Mouse (Mus musculus) neural tube, embryonic 12.5 days (tissue): ENCODE measurements at regions not wholly inside any gene's neighbourhood (a gene's known extent, or its start where the extent isn't known, plus 50 kb on each side); places are given as distances from the start of the nearest gene placed in this dataset.

Source experiments
- ATAC-seq: fragments of 200-750 bp; cut with Nextera tagmentation; 2 replicates; pipeline ENCODE4 v1.8.0; 2017; ENCODE audit warnings: low read depth, mild to moderate bottlenecking, moderate TSS enrichment, moderate library complexity; ENCODE audit not compliant: low FRiP score
- H3K27ac ChIP-seq: fragments of 300-500 bp; sonication (generic); 2 replicates; pipeline ENCODE4 v1.5.1; 2016
- H3K27me3 ChIP-seq: fragments of 300-500 bp; sonication (generic); replicated peaks from 2 replicates; pipeline ENCODE4 v1.6.1; 2016; ENCODE audit warnings: mild to moderate bottlenecking
- H3K36me3 ChIP-seq: fragments of 300-500 bp; sonication (generic); 2 replicates; pipeline ENCODE4 v1.6.1; 2016; ENCODE audit warnings: mild to moderate bottlenecking
- H3K4me1 ChIP-seq: fragments of 300-500 bp; sonication (generic); 2 replicates; pipeline ENCODE4 v1.6.1; 2016
- H3K4me2 ChIP-seq: fragments of 300-500 bp; sonication (generic); replicated peaks from 2 replicates; pipeline ENCODE4 v1.6.1; 2016; ENCODE audit warnings: mild to moderate bottlenecking
- H3K4me3 ChIP-seq: fragments of 300-500 bp; sonication (generic); 2 replicates; pipeline ENCODE4 v1.5.1; 2016
- H3K9ac ChIP-seq: fragments of 300-500 bp; sonication (generic); 2 replicates; pipeline ENCODE4 v1.6.1; 2016; ENCODE audit warnings: mild to moderate bottlenecking
- H3K9me3 ChIP-seq: fragments of 300-500 bp; sonication (generic); 2 replicates; pipeline ENCODE4 v1.6.1; 2016; ENCODE audit warnings: mild to moderate bottlenecking
- WGBS: fragments of 180-500 bp; shearing (Covaris S2); methylation state at CpG from one replicate; pipeline ENCODE4 v1.1.7; 2016; 5-methylcytosine and 5-hydroxymethylcytosine counted together

DNA sequence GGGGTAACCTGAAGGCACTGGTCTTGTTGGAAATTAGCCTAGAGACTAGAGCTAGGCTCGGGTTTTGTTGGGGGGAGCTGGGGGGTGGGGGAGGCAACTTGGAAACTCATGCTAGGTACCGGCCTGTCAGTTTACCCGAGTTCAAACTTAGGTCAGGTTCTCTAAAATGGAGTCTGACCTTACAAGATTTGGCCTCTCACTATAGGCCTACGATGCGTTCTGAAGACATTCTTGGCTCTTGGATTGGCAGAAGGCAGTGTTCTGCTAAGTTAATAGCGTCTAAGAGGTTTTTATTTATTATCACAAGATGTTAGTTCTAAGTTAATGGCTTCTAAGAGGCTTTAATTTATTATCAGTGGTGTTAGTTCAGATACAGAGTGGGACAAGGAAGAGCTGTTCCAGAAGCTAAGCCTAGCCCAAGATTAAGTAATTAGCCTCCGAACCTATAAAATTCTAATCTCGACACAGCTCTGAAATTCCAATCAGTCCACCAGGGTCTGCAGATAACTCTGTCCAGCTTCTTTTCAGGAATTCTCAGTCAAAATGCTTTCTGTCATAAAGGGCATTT, 109.0 kb downstream of the Rpap3 start:
- no peaks in the 10 kb centered on the region for H3K36me3 ChIP-seq
- WGBS: 76% methylated on average over 8 of the region's 8 CpGs
- ATAC-seq: no peak
- H3K27me3 ChIP-seq: no peaks in the 10 kb centered on the region
- H3K9ac ChIP-seq: no peak overlapping the region
- no peaks in the 10 kb centered on the region for H3K9me3 ChIP-seq
- H3K4me3 ChIP-seq: no peak overlapping the region
- H3K4me1 ChIP-seq: peaks cover 19% of the 10 kb centered on the region
- H3K27ac ChIP-seq: no peak overlapping the region
- H3K4me2 ChIP-seq: no peak overlapping the region

DNA sequence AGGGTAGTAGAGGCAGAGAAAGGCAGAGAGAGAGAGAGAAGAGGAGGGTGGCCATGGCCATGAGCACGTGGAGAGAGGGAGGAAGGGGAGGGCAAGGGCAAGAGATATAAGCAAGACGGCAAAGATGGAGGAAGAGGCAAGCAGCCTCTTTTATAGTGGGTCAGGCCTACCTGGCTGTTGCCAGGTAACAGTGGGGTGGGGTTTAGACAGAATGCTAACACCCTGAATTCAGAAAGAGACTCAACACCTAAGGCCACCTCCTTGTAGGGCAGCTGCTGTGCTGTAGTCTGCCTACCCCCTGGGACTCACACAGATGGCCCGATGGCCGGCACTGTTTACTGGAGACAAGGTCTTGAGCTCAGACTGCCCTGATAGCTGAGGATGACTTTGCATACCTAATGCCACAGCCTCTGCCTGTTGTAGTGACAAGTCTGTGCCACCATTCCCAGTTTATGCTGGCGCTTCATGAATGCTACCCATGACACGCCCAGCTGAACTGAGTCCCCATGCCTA, 110.3 kb downstream of the Rpap3 start:
- Histone ChIP-seq H3K27ac (no peak overlapping the region), H3K36me3 (no peaks in the 10 kb centered on the region), H3K27me3 (no peaks in the 10 kb centered on the region), H3K4me3 (no peak overlapping the region), H3K9ac (no peak overlapping the region), H3K9me3 (no peaks in the 10 kb centered on the region), H3K4me1 (peaks cover 19% of the 10 kb centered on the region), H3K4me2 (no peak overlapping the region)
- WGBS: 79% methylated on average over 6 of the region's 6 CpGs
- no peak for ATAC-seq

GRCm38 (mm10) chr15:97593781-97594600, 111.6 kb downstream of the Rpap3 start:
- Histone ChIP-seq H3K36me3 (no peaks in the 10 kb centered on the region), H3K27me3 (no peaks in the 10 kb centered on the region), H3K9ac (no peak overlapping the region), H3K9me3 (no peaks in the 10 kb centered on the region), H3K4me3 (no peak overlapping the region), H3K4me1 (peaks cover 19% of the 10 kb centered on the region), H3K27ac (no peak overlapping the region), H3K4me2 (no peak overlapping the region)
- WGBS: 30% methylated on average over 11 of the region's 11 CpGs
- no peak for ATAC-seq

GRCm38 (mm10) chr15:97592786-97593185, 112.8 kb downstream of the Rpap3 start:
- Histone ChIP-seq H3K27me3 (no peaks in the 10 kb centered on the region), H3K4me2 (no peak overlapping the region), H3K4me1 (peaks cover 19% of the 10 kb centered on the region), H3K4me3 (no peak overlapping the region), H3K36me3 (no peaks in the 10 kb centered on the region), H3K9ac (no peak overlapping the region), H3K27ac (no peak overlapping the region), H3K9me3 (no peaks in the 10 kb centered on the region)
- ATAC-seq: no peak
- WGBS: 87% methylated on average over 11 of the region's 11 CpGs

GRCm38 (mm10) chr15:97591406-97591805, 114.2 kb downstream of the Rpap3 start:
- Histone ChIP-seq H3K4me2 (no peak overlapping the region), H3K9ac (no peak overlapping the region), H3K36me3 (no peaks in the 10 kb centered on the region), H3K27me3 (no peaks in the 10 kb centered on the region), H3K27ac (no peak overlapping the region), H3K4me1 (peaks cover 12% of the 10 kb centered on the region), H3K4me3 (no peak overlapping the region), H3K9me3 (no peaks in the 10 kb centered on the region)
- 84% methylated on average over 4 of the region's 4 CpGs for WGBS
- no peak for ATAC-seq

DNA sequence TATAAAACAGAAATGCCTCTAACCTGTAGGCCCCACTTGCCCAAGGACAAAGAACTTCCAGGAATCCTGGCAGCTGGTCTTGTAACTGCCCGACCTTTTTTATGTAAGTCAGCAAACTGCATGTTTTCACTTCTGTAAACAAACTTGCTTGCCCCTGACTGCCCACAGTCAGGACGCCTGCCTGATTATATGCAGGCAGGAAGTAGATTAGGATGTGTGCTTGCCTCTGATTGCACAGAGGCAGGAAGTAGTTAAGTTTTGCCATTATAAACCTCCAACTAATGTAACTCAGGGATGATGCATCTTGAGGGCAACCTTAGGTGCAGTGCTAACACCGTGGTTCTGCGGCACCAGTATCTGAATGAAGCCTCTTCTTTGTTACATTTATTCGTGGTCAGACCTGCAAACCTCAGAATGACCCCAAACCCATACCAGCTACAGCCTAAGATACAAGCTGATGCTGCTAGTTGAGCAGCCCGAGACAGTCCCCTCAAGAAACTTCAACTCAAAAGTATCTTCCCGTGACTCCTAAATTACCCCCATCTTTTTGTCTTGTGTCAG, 114.8 kb downstream of the Rpap3 start:
- Histone ChIP-seq H3K27ac (no peak overlapping the region), H3K9ac (no peak overlapping the region), H3K27me3 (no peaks in the 10 kb centered on the region), H3K36me3 (no peaks in the 10 kb centered on the region), H3K4me2 (no peak overlapping the region), H3K9me3 (no peaks in the 10 kb centered on the region), H3K4me3 (no peak overlapping the region), H3K4me1 (peaks cover 9% of the 10 kb centered on the region)
- no peak for ATAC-seq
- WGBS: 76% methylated on average over 7 of the region's 7 CpGs

DNA sequence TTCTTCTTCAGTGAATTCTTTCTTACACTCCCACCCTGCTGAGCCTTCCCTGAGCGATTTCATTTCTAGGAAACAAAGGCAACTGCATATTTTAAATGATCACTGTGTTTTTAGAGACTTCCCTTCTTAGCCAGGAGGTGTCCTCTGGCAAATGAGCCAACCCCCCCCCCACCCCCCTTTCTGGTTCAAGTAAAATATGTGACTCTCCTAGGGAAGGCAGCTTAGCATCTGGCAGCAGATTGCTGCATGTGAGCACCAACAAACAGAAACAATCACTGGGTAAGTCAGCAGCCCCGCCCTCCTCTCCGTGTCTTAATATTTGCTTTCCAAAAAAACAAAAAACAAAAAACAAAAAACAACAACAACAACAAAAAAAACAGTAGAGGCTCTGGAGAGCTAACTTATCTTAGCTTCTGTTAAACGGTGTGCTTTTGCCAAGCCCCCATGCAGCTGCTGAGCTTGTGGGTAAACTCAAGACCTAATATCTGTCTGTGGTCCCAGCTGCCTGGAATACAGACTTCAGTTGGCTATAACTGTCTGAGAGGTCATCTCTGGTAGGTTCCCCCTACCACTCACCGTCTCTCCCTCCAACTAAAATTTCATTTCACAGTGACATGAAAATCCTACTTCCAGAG, 117.9 kb downstream of the Rpap3 start:
- no peaks in the 10 kb centered on the region for H3K9me3 ChIP-seq
- no peak for ATAC-seq

GRCm38 (mm10) chr15:97581724-97582154, 123.9 kb downstream of the Rpap3 start:
- 32% methylated on average over 13 of the region's 13 CpGs for WGBS
- Histone ChIP-seq H3K4me3 (no peak overlapping the region), H3K9me3 (no peaks in the 10 kb centered on the region), H3K4me1 (0 out of 2 replicates have a peak, but pooled peaks cover 5% of the 10 kb centered on the region), H3K36me3 (no peaks in the 10 kb centered on the region), H3K27me3 (no peaks in the 10 kb centered on the region), H3K4me2 (no peak overlapping the region), H3K27ac (no peak overlapping the region), H3K9ac (no peak overlapping the region)
- ATAC-seq: peak; percentile 33; the same call in 1 of the 2 replicates

More for the DNA sequence above, 117.9 kb downstream of the Rpap3 start:
- 83% methylated on average over 5 of the region's 5 CpGs for WGBS
- no peak overlapping the region for H3K27ac ChIP-seq
- no peak overlapping the region for H3K9ac ChIP-seq
- no peaks in the 10 kb centered on the region for H3K4me1 ChIP-seq
- H3K27me3 ChIP-seq: no peaks in the 10 kb centered on the region
- H3K4me3 ChIP-seq: no peak overlapping the region
- H3K36me3 ChIP-seq: no peaks in the 10 kb centered on the region
- H3K4me2 ChIP-seq: no peak overlapping the region

- ATAC-seq: no peak
- WGBS: 79% methylated on average over 6 of the region's 6 CpGs
- H3K36me3 ChIP-seq: no peaks in the 10 kb centered on the region
Measured at GRCm38 (mm10) chr15:97580726-97581125, 124.9 kb downstream of the Rpap3 start.

DNA sequence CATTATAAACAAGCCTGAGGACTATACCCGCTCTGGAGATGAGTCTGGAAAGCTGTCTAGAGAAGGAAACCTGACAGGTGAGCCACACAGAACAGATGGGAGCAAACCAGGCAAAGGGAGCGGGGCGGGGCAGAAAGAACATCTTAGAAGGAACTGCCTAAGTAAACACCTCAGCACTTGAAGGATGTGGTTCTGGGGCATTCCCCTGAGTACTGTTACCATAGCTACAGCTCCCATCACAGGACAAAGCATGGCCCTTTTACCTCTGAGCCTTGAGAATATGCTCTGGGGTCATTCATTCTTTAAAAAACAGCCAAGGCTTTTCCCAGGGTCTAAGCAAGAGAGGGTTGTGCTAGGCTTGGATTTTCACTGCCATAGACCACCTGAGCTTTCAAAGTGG, 127.6 kb downstream of the Rpap3 start:
- ATAC-seq: no peak

More at GRCm38 (mm10) chr15:97580726-97581125, 124.9 kb downstream of the Rpap3 start:
- Histone ChIP-seq H3K4me2 (no peak overlapping the region), H3K4me3 (no peak overlapping the region), H3K27me3 (no peaks in the 10 kb centered on the region), H3K4me1 (0 out of 2 replicates have a peak, but pooled peaks cover 5% of the 10 kb centered on the region), H3K9ac (no peak overlapping the region), H3K9me3 (no peaks in the 10 kb centered on the region), H3K27ac (no peak overlapping the region)

GRCm38 (mm10) chr15:97577196-97577595, 128.4 kb downstream of the Rpap3 start:
- WGBS: 83% methylated on average over 8 of the region's 8 CpGs

More for the DNA sequence above, 127.6 kb downstream of the Rpap3 start:
- H3K4me3 ChIP-seq: no peak overlapping the region
- no peaks in the 10 kb centered on the region for H3K27me3 ChIP-seq
- no peak overlapping the region for H3K27ac ChIP-seq
- H3K9me3 ChIP-seq: no peaks in the 10 kb centered on the region
- H3K4me1 ChIP-seq: 0 out of 2 replicates have a peak, but pooled peaks cover 5% of the 10 kb centered on the region
- H3K4me2 ChIP-seq: no peak overlapping the region
- no peak overlapping the region for H3K9ac ChIP-seq
- no peaks in the 10 kb centered on the region for H3K36me3 ChIP-seq
- 89% methylated on average over 3 of the region's 3 CpGs for WGBS

GRCm38 (mm10) chr15:97572639-97573038, 133.0 kb downstream of the Rpap3 start:
- no peak for ATAC-seq
- Histone ChIP-seq H3K4me1 (no peaks in the 10 kb centered on the region), H3K36me3 (no peaks in the 10 kb centered on the region), H3K9me3 (no peaks in the 10 kb centered on the region), H3K27me3 (no peaks in the 10 kb centered on the region), H3K9ac (no peak overlapping the region), H3K4me2 (no peak overlapping the region), H3K4me3 (no peak overlapping the region), H3K27ac (no peak overlapping the region)
- 92% methylated on average over 8 of the region's 8 CpGs for WGBS

More at GRCm38 (mm10) chr15:97577196-97577595, 128.4 kb downstream of the Rpap3 start:
- Histone ChIP-seq H3K36me3 (no peaks in the 10 kb centered on the region), H3K4me1 (0 out of 2 replicates have a peak, but pooled peaks cover 5% of the 10 kb centered on the region), H3K27me3 (no peaks in the 10 kb centered on the region), H3K9ac (no peak overlapping the region), H3K9me3 (no peaks in the 10 kb centered on the region), H3K27ac (no peak overlapping the region), H3K4me3 (no peak overlapping the region), H3K4me2 (no peak overlapping the region)
- ATAC-seq: no peak
